Mouse (Mus musculus): ENCODE results near the gene Batf. TPM values are rescaled to one million over a fixed set of nuclear protein-coding genes. Genes with fewer than 3 reads are reported as not detected.
"Not testable (repeated sequence)": the region's sequence is repeated elsewhere in the genome, so short reads cannot be mapped to it uniquely, and the experiment has no call there.

Batf gene
- polyA plus RNA-seq, 1 experiment from 2014 or later: 1.5 TPM

DNA sequence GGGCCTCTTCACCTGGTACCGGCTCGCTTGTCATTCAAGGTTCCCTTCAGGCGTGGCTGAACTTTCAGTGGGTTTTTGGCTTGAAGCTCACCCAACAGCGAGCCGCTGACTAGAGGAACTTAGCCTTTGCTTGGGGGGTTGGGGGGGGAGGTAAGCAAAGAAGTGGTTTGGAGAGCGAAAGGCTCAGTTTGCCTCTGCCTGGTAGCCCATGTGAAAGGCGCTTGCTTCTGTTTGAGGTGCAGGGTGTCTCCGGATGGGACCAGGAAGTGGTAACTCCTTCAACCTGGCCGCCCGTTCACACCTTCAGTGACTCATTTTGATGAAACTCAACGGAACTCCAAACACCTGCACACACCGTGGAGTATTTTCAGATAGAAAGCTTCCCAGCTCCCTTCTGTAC is 25.6 kb upstream of the Batf start:
- no peak overlapping the region for H3K4me3 ChIP-seq (replicated peaks)
- no peak overlapping the region for H3K27ac ChIP-seq
- peaks cover 3% of the 10 kb centered on the region; the same call in 1 of the 2 replicates for H3K4me1 ChIP-seq
- H3K9me3 ChIP-seq: no peaks in the 10 kb centered on the region
- no peak for ATAC-seq (ENCODE audit: low FRiP score)
- no peaks in the 10 kb centered on the region for H3K27me3 ChIP-seq
- no peak overlapping the region for H3K4me2 ChIP-seq
- no peaks in the 10 kb centered on the region for H3K36me3 ChIP-seq (replicated peaks)
- 88% methylated on average over 12 of the region's 12 CpGs for WGBS
- no peak overlapping the region for H3K9ac ChIP-seq

DNA sequence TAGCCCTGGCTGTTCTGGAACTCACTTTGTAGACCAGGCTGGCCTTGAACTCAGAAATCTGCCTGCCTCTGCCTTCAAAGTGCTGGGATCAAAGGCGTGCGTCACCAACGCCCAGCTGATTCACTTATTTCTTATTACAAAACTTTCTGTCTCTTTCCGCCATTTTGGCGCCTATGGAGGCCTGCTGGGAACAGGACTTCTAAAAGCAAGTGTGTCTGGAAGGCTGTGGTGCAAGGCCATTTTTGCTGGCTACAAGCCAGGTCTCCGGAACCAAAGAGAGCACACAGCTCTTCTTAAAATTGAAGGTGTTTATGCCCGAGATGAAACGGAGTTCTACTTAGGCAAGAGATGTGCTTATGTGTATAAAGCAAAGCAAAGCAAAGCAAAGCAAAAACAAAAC is 24.2 kb upstream of the Batf start:
- H3K27ac ChIP-seq; ATAC-seq (ENCODE audit: low FRiP score): not testable (repeated sequence)

DNA sequence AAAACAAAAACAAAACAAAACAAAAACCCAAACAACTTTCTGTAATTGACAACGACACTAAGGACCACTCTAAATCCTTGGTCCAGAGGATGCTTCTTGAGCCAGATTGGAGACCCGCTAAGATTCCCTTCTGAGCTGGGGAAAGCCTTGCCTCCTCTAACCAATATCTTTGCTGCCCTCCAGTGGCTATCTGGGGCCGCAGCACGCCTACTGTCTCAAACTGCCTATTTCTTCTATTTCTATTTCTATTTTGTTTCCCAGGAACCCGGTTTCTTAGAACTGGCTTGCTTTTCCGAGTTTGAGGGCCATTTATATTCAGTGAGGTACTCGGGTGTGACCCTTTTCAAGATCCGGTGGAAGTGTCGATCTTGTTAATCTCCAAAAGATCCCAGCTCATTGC is 23.6 kb upstream of the Batf start:
- Histone ChIP-seq H3K4me2 (no peak overlapping the region), H3K9ac (no peak overlapping the region), H3K27me3 (no peaks in the 10 kb centered on the region), H3K9me3 (no peaks in the 10 kb centered on the region), H3K4me1 (peaks cover 3% of the 10 kb centered on the region; the same call in 1 of the 2 replicates), H3K27ac (no peak overlapping the region), H3K36me3 (replicated peaks) (no peaks in the 10 kb centered on the region), H3K4me3 (replicated peaks) (no peak overlapping the region)
- WGBS: 17% methylated on average over 9 of the region's 9 CpGs
- no peak for ATAC-seq (ENCODE audit: low FRiP score)

More for the DNA sequence above, 24.2 kb upstream of the Batf start:
- not testable (repeated sequence) for H3K9me3 ChIP-seq; H3K4me3 ChIP-seq (replicated peaks); H3K4me2 ChIP-seq; H3K36me3 ChIP-seq (replicated peaks); H3K4me1 ChIP-seq; H3K27me3 ChIP-seq; H3K9ac ChIP-seq
- WGBS: 88% methylated on average over 8 of the region's 8 CpGs

- Histone ChIP-seq H3K27me3 (no peaks in the 10 kb centered on the region), H3K27ac (no peak overlapping the region), H3K4me3 (replicated peaks) (no peak overlapping the region), H3K36me3 (replicated peaks) (no peaks in the 10 kb centered on the region), H3K9me3 (0 out of 2 replicates have a peak, but pooled peaks cover 2% of the 10 kb centered on the region), H3K4me2 (no peak overlapping the region), H3K4me1 (peaks cover 6% of the 10 kb centered on the region; the same call in 1 of the 2 replicates), H3K9ac (no peak overlapping the region)
- ATAC-seq (ENCODE audit: low FRiP score): no peak
- 83% methylated on average over 8 of the region's 8 CpGs for WGBS
These were observed 20.4 kb upstream of the Batf start for GRCm38 (mm10) chr12:85666112-85666511.

- Histone ChIP-seq H3K27me3 (no peaks in the 10 kb centered on the region), H3K36me3 (replicated peaks) (no peaks in the 10 kb centered on the region), H3K9me3 (0 out of 2 replicates have a peak, but pooled peaks cover 3% of the 10 kb centered on the region), H3K27ac (no peak overlapping the region), H3K4me3 (replicated peaks) (no peak overlapping the region), H3K4me1 (peaks cover 6% of the 10 kb centered on the region; the same call in 1 of the 2 replicates), H3K4me2 (no peak overlapping the region), H3K9ac (no peak overlapping the region)
- 93% methylated on average over 7 of the region's 7 CpGs for WGBS
- ATAC-seq (ENCODE audit: low FRiP score): no peak
These were observed 19.4 kb upstream of the Batf start for GRCm38 (mm10) chr12:85667071-85667470.

DNA sequence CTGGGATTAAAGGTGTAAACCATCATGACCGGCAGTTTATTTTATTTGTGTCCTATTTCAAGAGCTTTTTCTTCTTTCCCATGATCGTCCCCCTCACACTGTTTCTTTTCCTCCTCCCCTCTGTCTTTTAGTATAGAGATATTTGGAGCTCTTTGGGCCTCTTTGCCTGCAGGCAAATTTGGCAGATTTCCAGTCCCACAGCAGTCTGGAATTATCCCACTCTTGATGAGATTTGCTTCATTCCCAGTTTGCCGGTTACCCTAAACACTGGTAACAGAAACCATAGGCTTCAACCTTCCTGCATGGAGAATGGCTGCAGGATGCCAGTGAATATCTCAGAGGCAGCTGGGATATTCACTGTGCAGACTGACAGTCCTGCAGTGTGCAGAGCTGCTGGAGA is 17.8 kb upstream of the Batf start:
- 0 out of 2 replicates have a peak, but pooled peaks cover 3% of the 10 kb centered on the region for H3K9me3 ChIP-seq
- H3K27ac ChIP-seq: no peak overlapping the region
- H3K9ac ChIP-seq: no peak overlapping the region
- peaks cover 6% of the 10 kb centered on the region; the same call in 1 of the 2 replicates for H3K4me1 ChIP-seq
- ATAC-seq (ENCODE audit: low FRiP score): no peak
- 54% methylated on average over 3 of the region's 3 CpGs for WGBS
- no peaks in the 10 kb centered on the region for H3K36me3 ChIP-seq (replicated peaks)
- no peak overlapping the region for H3K4me2 ChIP-seq
- H3K4me3 ChIP-seq (replicated peaks): no peak overlapping the region
- no peaks in the 10 kb centered on the region for H3K27me3 ChIP-seq

- Histone ChIP-seq H3K4me3 (replicated peaks) (no peak overlapping the region), H3K4me1 (peaks cover 6% of the 10 kb centered on the region; the same call in 1 of the 2 replicates), H3K9me3 (0 out of 2 replicates have a peak, but pooled peaks cover 3% of the 10 kb centered on the region), H3K36me3 (replicated peaks) (no peaks in the 10 kb centered on the region), H3K27me3 (peaks cover 3% of the 10 kb centered on the region; the same call in 1 of the 2 replicates), H3K27ac (no peak overlapping the region), H3K9ac (no peak overlapping the region), H3K4me2 (no peak overlapping the region)
- ATAC-seq (ENCODE audit: low FRiP score): no peak
- 73% methylated on average over 3 of the region's 3 CpGs for WGBS
These were observed 16.4 kb upstream of the Batf start for GRCm38 (mm10) chr12:85670080-85670479.

GRCm38 (mm10) chr12:85673914-85674313 is 12.6 kb upstream of the Batf start:
- ATAC-seq (ENCODE audit: low FRiP score): no peak
- no peak overlapping the region for H3K9ac ChIP-seq
- H3K36me3 ChIP-seq (replicated peaks): no peaks in the 10 kb centered on the region
- no peak overlapping the region for H3K27ac ChIP-seq
- peaks cover 7% of the 10 kb centered on the region; the same call in 1 of the 2 replicates for H3K9me3 ChIP-seq
- 94% methylated on average over 8 of the region's 8 CpGs for WGBS
- no peak overlapping the region for H3K4me3 ChIP-seq (replicated peaks)
- H3K27me3 ChIP-seq: peaks cover 3% of the 10 kb centered on the region; the same call in 1 of the 2 replicates
- peaks cover under 1% of the 10 kb centered on the region; the same call in 1 of the 2 replicates for H3K4me1 ChIP-seq
- H3K4me2 ChIP-seq: no peak overlapping the region

GRCm38 (mm10) chr12:85679117-85679516 is 7.4 kb upstream of the Batf start:
- 87% methylated on average over 5 of the region's 5 CpGs for WGBS

GRCm38 (mm10) chr12:85679808-85680207 is 6.7 kb upstream of the Batf start:
- Histone ChIP-seq H3K9ac (no peak overlapping the region), H3K27me3 (no peaks in the 10 kb centered on the region), H3K27ac (no peak overlapping the region), H3K9me3 (peaks cover 4% of the 10 kb centered on the region; the same call in 1 of the 2 replicates), H3K36me3 (replicated peaks) (no peaks in the 10 kb centered on the region), H3K4me2 (no peak overlapping the region), H3K4me3 (replicated peaks) (no peak overlapping the region), H3K4me1 (no peaks in the 10 kb centered on the region)
- 53% methylated on average over 2 of the region's 2 CpGs for WGBS
- ATAC-seq (ENCODE audit: low FRiP score): no peak

More at GRCm38 (mm10) chr12:85679117-85679516, 7.4 kb upstream of the Batf start:
- H3K4me3 ChIP-seq (replicated peaks): no peak overlapping the region
- no peaks in the 10 kb centered on the region for H3K4me1 ChIP-seq
- no peak overlapping the region for H3K9ac ChIP-seq
- peaks cover 4% of the 10 kb centered on the region; the same call in 1 of the 2 replicates for H3K9me3 ChIP-seq
- no peak overlapping the region for H3K27ac ChIP-seq
- ATAC-seq (ENCODE audit: low FRiP score): no peak
- H3K27me3 ChIP-seq: no peaks in the 10 kb centered on the region
- no peak overlapping the region for H3K4me2 ChIP-seq
- no peaks in the 10 kb centered on the region for H3K36me3 ChIP-seq (replicated peaks)

DNA sequence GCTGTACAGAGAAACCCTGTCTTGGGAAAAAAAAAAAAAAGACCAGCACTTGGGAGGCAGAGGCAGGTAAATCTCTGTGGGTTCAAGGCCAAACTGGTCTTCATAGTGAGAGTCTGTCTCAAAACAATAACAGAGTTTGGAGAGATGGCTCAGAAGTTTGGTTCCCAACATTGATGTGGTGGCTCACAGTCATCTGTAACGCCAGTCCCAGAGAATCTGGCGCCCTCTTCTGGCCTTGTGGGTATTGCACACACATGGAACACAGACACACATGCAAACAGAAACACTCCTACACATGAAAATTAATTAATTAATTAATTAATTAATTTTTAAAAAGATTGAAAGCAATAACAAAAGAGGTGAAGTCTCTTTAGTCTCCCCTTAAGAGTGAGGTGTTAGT is 4.1 kb upstream of the Batf start:
- Histone ChIP-seq H3K9me3 (peaks cover 4% of the 10 kb centered on the region; the same call in 1 of the 2 replicates), H3K27ac (no peak overlapping the region), H3K36me3 (replicated peaks) (no peaks in the 10 kb centered on the region), H3K27me3 (no peaks in the 10 kb centered on the region), H3K4me1 (no peaks in the 10 kb centered on the region), H3K4me3 (replicated peaks) (no peak overlapping the region), H3K9ac (no peak overlapping the region), H3K4me2 (no peak overlapping the region)
- ATAC-seq (ENCODE audit: low FRiP score): no peak
- 46% methylated on average over 2 of the region's 2 CpGs for WGBS

- no peak overlapping the region for H3K27ac ChIP-seq
- H3K9ac ChIP-seq: no peak overlapping the region
- H3K4me3 ChIP-seq (replicated peaks): no peak overlapping the region
- 0 out of 2 replicates have a peak, but pooled peaks cover 3% of the 10 kb centered on the region for H3K27me3 ChIP-seq
- WGBS: 87% methylated on average over 16 of the region's 16 CpGs
- no peak for ATAC-seq (ENCODE audit: low FRiP score)
- H3K36me3 ChIP-seq (replicated peaks): no peaks in the 10 kb centered on the region
- no peak overlapping the region for H3K4me2 ChIP-seq
- no peaks in the 10 kb centered on the region for H3K4me1 ChIP-seq
- H3K9me3 ChIP-seq: no peaks in the 10 kb centered on the region
These were observed 1.8 kb upstream of the Batf start for GRCm38 (mm10) chr12:85684411-85685275.
